Mouse (Mus musculus): ENCODE measurements around the gene Chst8.
A peak's percentile ranks its signal among the peaks of the same experiment; 100 is the strongest.

The Chst8 gene

GRCm38 (mm10) chr7:34799950-34800511 lies 12.5 kb downstream of the Chst8 start:
- DNase-seq (ENCODE audit: low spot score), result no peak

DNA sequence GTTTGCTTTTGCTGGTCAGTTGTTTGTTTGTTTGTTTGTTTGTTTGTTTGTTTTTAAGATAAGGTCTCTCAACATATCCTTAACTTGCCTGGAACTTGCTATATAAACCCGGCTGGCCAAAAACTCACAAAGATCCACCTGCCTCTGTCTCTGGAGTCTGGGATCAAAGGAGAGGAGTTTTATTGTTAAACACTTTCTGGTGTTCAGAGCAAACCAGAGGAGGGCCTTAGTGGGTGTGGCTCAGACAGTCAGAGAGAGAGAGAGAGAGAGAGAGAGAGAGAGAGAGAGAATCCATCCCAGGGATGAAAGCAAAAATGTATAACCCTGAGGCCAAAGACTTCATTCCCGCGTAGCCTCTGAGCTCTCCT lies 13.1 kb downstream of the Chst8 start:
- DNase-seq (ENCODE audit: low spot score), result no peak

- no peak for DNase-seq (ENCODE audit: low spot score)
These were observed 13.8 kb downstream of the Chst8 start for GRCm38 (mm10) chr7:34798441-34799403.

DNA sequence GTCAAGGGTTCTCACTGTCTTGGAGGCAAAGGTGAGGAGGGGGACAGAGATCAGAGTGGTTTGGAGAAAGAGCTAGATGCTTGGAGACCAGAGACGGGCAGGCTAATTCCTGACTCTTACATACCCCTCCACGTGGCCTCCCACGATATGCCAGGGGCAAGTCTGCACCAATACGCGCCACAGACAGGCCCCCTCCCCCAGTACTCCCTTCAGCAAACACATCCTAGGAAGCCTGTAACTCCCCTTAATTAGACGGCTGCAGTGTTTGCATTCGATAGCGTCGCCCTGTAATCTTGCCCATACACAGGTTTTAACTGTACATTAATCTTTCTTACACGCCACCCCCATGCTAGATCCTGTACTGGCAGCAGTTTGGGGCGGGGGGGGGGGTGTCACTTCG lies 14.5 kb downstream of the Chst8 start:
- DNase-seq (ENCODE audit: low spot score), result no peak

DNA sequence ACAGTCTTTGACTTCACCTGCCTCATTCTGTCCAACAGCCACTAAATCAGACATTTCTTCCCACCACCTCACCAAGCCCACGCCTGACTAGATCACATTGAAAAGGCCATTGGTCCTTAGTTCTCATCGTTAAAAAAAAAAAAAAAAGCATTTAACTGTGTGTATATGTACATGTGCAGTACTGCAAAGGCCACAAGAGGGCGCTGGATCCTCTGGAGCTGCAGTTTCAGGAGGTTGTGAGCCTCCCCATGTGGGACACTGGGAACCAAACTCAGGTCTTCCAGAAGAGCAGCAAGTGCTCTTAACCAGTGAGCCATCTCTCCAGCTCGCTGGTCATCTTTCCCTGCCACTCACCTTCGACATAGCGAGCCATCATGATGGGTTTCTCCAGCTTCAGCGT lies 22.1 kb downstream of the Chst8 start:
- DNase-seq (ENCODE audit: low spot score), result no peak

GRCm38 (mm10) chr7:34787171-34787570 lies 25.3 kb downstream of the Chst8 start:
- no peak for DNase-seq (ENCODE audit: low spot score)

DNA sequence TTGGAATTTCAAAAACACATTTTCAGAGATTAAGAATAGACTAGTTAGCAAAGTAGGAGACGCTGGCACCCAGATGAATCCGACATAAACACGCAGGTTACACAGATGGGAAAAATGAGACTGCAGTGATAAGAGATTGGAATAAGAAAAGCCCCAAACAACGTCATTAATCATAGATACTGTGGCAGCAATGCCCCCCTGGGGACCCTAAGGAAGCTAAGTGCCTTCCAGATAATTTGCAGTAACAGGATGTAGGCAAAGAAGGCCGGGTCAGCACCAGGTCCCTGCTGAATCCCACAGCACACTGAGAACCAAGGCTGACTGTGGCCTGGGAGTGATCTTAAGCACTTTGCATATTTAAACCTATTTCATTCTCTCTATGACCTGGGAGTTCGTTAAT lies 27.5 kb downstream of the Chst8 start:
- no peak for DNase-seq (ENCODE audit: low spot score)

DNA sequence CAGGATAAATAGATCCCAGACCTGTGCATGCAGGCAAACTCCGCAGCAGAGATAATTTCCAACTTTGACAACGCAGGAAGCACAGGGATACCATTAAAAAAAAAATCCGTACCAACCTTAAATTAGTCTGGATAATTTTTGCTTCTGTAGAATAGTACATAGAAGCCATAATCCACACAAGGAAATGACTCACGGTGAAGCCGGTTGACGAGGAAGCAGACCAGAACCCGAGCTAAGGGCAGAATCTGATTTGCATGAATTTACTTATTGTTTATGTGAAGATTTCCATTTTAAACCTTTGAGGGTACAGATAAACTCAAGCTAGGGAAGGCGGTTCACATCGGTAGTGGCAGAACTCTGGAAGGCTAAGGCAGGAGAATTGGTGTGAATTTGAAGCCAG lies 28.0 kb downstream of the Chst8 start:
- no peak for DNase-seq (ENCODE audit: low spot score)

- no peak for DNase-seq (ENCODE audit: low spot score)
These were observed 30.5 kb downstream of the Chst8 start for GRCm38 (mm10) chr7:34781988-34782387.

- no peak for DNase-seq (ENCODE audit: low spot score)
These were observed 31.3 kb downstream of the Chst8 start for GRCm38 (mm10) chr7:34781217-34781616.

- DNase-seq (ENCODE audit: low spot score), result peak; percentile 48
These were observed 34.1 kb downstream of the Chst8 start for GRCm38 (mm10) chr7:34778426-34778825.

DNA sequence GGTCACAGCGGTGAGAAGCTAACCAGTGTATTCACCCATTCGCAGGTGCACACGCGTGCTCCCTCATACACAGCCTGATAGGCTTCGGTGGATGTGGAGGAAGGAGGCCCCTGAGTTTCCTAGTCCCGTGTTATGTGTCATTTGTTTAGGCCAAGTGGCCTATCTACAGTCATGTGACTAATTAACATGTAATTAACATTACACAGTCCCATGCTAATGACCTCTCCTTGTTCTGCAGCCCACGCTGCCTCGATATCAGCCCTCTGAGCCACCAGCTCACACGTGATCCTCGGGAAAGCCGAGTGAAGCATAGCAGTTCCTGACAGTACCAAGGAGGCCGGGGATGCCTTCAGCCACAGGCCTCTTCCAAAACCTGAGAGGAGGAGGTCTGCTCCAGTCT lies 36.9 kb downstream of the Chst8 start:
- DNase-seq (ENCODE audit: low spot score), result no peak

DNA sequence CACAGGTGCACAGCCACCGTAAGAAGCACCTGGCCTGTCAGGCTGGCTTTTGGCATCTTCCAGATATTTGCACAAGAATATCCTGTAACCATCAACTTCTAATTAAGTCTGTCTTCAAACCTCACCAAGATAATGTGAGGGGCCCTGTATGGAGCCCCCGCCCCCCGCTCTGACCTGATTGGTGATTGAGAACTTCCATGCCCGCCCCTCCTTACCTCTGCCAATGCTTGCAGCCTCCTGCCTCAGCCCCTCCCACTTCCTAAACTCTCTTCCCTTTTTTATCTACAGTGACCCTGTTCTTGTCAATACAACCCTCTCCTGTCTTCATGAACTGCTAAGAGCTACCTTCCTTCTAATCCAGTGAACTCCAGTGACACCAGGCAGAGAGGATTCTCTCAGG lies 37.6 kb downstream of the Chst8 start:
- no peak for DNase-seq (ENCODE audit: low spot score)

DNA sequence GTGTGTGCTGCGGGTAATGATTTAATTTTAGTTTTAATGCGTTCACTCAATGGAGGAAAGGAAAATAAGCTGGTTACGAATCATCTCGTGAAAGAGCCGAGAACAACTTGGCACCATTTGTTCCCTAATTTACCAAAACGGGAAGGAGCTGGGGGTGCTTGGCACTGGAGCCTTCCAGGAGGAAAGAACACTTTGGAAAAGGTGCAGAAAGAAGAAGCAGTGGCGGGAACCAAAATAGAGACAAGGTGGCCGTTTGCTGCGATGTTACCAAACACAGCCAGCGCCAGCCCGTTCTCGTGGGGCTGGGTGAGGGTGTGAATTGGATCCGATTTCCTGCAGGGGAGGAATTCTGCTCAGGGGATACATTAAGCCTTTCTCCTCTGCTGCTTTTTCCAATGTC lies 38.5 kb downstream of the Chst8 start:
- DNase-seq (ENCODE audit: low spot score), result peak; percentile 32

- no peak for DNase-seq (ENCODE audit: low spot score)
These were observed 39.2 kb downstream of the Chst8 start for GRCm38 (mm10) chr7:34773309-34773708.

DNA sequence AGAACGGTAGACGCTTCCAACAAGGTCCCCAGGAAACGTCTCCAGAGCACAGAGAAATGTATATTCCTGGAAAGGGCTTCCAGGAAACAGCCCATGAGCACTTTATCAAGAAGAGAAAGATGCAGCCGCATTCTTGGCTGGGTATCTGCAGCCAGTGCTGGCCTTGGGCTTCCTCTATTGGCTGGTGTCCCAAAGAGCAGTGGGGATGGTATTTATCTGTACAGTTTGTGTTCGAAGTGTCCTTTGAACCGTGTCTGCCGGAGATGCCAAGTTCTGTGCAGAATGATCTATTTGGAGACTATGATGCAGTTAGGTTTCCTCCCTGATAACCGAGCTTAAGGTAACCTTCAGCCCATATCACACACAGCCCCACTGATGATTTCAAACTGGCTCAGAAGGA lies 43.0 kb downstream of the Chst8 start:
- DNase-seq (ENCODE audit: low spot score), result no peak

DNA sequence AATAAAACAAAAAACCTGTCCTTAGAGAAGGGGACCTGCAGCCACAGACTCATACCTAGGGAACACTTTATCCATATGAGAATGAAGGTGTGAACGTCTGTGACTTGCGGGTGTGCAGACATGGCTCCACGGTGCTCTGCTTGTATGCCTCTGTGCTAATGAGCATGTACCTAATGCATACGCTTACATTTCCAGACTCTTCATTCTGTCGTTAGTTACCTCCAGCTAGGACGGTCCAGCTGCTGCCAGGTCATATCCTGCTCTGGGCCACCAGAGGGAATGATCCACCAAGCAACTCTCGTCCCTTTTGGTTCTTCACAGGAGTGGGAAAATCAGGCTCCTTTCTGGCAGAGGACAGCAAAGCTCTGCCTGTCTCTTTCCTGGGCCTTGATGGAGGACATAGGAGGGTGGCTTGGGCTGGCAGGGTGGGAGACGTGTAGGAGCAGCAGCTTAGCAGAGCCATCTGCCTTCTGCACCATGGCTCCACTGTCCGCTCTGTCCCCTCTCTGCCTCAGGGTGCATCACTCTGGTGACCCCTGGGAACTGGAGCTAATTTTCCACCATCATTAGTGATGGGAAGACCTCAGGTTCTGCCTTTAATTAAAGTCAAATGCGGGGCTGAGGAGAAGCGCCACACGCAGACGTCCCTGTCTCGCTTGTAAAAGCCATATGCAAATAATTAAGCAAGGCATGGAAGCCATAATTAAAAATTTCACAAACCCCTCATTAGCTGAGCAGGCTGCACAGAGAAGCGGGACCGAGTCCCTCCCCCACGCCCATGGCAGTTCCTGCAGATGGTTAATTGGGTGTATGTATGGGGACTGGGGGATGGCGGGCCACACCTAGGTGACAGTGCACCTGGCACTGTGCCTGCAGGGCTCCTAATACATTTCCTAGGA lies 48.0 kb downstream of the Chst8 start:
- no peak for DNase-seq (ENCODE audit: low spot score)

GRCm38 (mm10) chr7:34759378-34759822 lies 53.1 kb downstream of the Chst8 start:
- no peak for DNase-seq (ENCODE audit: low spot score)

DNA sequence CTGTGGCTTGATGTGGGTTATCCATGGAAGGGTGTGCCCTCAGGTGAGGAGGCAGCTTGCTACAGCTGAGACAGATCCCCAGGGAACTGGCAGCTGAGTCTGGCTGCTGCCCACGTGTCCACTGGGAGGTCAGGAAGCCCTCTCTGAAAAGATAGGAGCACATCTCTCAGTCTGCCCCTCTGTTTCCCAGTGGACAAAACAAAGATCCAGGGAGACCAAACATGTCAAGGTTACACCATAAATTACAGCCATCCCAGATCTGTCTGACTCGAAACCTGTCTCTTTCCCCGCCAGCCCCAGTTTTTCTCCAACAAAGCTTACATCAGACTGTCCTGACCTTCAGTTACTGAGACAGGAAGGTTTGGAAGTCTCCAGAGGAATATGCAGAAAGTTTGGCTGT lies 53.8 kb downstream of the Chst8 start:
- no peak for DNase-seq (ENCODE audit: low spot score)

- DNase-seq (ENCODE audit: low spot score), result no peak
These were observed 55.0 kb downstream of the Chst8 start for GRCm38 (mm10) chr7:34757513-34757912.

DNA sequence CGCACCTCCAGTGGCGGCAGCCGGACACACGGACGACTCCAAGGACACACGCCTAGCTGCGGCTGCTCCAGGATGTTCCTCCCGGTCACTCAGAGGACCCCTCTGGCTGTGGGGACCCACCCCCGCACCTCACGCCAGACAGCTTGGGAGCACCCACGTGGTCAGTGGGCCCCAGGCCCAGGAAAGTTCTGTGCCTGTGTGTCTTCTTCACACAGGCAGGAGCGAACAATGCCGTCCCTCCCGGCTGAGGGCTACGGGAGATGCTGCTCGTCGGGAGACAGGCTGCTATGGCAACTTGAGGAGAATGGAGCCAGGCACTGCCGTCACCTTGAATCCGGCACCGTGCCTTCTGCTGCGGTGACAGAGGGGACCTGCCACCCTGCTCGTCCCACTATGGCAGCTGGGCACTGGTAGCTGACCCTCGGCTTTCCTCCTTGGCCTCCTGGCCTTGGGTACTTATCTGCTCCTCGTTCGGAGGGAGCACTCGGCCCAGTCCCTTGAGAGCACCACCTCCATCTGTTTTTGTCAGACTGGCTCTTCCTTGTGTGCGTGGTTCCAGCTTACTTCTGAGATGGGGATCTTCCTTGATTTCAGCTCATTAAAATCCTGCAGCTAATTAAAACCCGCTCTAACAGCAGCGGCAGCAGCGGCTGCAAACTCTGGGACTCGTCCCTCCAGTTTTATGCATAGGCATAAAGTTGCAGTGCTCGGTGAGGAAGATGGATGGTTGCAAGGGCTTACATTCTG lies 59.2 kb downstream of the Chst8 start:
- no peak for DNase-seq (ENCODE audit: low spot score)
